Mouse (Mus musculus): ENCODE measurements at regions not wholly inside any gene's neighbourhood (a gene's known extent, or its start where the extent isn't known, plus 50 kb on each side); places are given as distances from the start of the nearest gene placed in this dataset.

GRCm38 (mm10) chr10:16923851-16924250, 799.2 kb upstream of the Cited2 start:
- Histone ChIP-seq H3K9me3 (ENCODE audit: low read length) (no peaks in the 10 kb centered on the region), H3K4me1 (replicated peaks; ENCODE audit: low read depth, low read length) (no peaks in the 10 kb centered on the region), H3K27me3 (ENCODE audit: insufficient read depth, low read length) (no peaks in the 10 kb centered on the region), H3K36me3 (ENCODE audit: insufficient read depth, low read length) (no peaks in the 10 kb centered on the region), H3K4me3 (replicated peaks; ENCODE audit: low read length) (no peak overlapping the region)
- TF ChIP-seq CTCF (conservative IDR thresholded peaks at IDR 0.05; ENCODE audit: low read length) (no peak), POU5F1 (IDR thresholded peaks at IDR 0.05; ENCODE audit: borderline replicate concordance, low read length) (no peak), NANOG (IDR thresholded peaks at IDR 0.05; ENCODE audit: borderline replicate concordance, low read length) (no peak)

DNA sequence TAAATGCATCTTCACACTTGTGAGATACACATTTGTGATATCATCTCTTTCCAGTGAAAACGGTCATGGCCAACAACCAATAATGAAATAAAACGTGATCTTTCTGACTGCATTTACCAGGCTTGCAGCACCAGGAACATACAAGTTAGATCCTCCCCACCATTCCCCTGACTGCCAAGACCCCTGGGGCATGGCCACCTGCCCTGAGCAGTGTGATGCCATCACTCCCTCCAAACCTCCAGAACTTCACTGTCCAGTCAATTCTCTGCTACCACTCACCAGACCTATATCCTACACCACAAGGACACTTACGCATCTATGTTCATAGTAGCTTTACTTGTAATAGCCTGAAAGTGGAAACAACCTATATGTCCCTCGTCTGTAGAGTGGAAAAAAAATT, 785.3 kb upstream of the Cited2 start:
- TF ChIP-seq POU5F1 (IDR thresholded peaks at IDR 0.05; ENCODE audit: borderline replicate concordance, low read length) (no peak), NANOG (IDR thresholded peaks at IDR 0.05; ENCODE audit: borderline replicate concordance, low read length) (no peak), CTCF (conservative IDR thresholded peaks at IDR 0.05; ENCODE audit: low read length) (no peak)
- Histone ChIP-seq H3K4me3 (replicated peaks; ENCODE audit: low read length) (no peak overlapping the region), H3K36me3 (ENCODE audit: insufficient read depth, low read length) (no peaks in the 10 kb centered on the region), H3K27me3 (ENCODE audit: insufficient read depth, low read length) (no peaks in the 10 kb centered on the region), H3K9me3 (ENCODE audit: low read length) (peaks cover 5% of the 10 kb centered on the region; the same call in 1 of the 2 replicates), H3K4me1 (replicated peaks; ENCODE audit: low read depth, low read length) (no peaks in the 10 kb centered on the region)

DNA sequence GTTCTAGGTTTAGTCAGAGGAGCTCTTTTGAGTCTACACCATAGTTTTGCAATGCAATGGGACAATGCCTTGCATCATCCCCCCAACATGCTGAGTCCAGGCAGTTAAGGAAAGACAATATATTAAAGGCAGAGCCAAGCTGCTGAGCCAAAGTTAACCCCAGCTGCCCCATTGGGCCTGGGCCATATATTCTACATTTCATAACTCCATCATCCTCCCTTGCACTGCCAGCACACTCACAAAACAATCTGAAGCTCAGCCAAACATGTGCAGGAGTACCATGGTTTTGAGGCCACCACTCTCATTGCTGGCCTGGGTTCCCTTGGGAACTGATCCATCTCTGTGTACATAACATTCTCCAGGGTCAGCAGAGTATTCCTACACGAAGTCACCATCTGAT, 771.4 kb upstream of the Cited2 start:
- Histone ChIP-seq H3K4me1 (replicated peaks; ENCODE audit: low read depth, low read length) (no peaks in the 10 kb centered on the region), H3K9me3 (ENCODE audit: low read length) (no peaks in the 10 kb centered on the region), H3K36me3 (ENCODE audit: insufficient read depth, low read length) (no peaks in the 10 kb centered on the region), H3K27me3 (ENCODE audit: insufficient read depth, low read length) (no peaks in the 10 kb centered on the region), H3K4me3 (replicated peaks; ENCODE audit: low read length) (no peak overlapping the region)
- TF ChIP-seq POU5F1 (IDR thresholded peaks at IDR 0.05; ENCODE audit: borderline replicate concordance, low read length), result no peak
- no peak for TF ChIP-seq NANOG (IDR thresholded peaks at IDR 0.05; ENCODE audit: borderline replicate concordance, low read length)

DNA sequence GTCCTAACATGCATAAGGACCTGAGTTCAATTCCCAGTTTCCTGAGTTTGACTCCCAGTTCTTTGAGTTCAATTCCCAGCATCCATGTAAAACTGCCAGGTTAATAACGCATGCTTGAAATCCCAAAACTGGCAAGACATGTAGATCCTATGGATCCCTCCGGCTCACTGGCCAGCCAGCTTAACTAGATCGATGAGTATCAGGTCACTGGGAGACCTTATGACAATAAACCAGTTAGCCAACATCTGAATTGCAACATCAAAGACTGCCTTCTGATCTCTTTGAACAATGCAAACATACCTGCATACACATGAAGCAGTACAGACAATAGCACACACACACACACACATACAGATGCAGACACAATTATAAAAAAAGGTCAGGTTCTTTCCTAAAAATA, 762.0 kb upstream of the Cited2 start:
- no peaks in the 10 kb centered on the region for H3K36me3 ChIP-seq (ENCODE audit: insufficient read depth, low read length)
- no peaks in the 10 kb centered on the region for H3K4me1 ChIP-seq (replicated peaks; ENCODE audit: low read depth, low read length)
- no peaks in the 10 kb centered on the region for H3K9me3 ChIP-seq (ENCODE audit: low read length)
- no peak overlapping the region for H3K4me3 ChIP-seq (replicated peaks; ENCODE audit: low read length)
- TF ChIP-seq POU5F1 (IDR thresholded peaks at IDR 0.05; ENCODE audit: borderline replicate concordance, low read length), result no peak
- TF ChIP-seq NANOG (IDR thresholded peaks at IDR 0.05; ENCODE audit: borderline replicate concordance, low read length), result no peak
- no peak for TF ChIP-seq CTCF (conservative IDR thresholded peaks at IDR 0.05; ENCODE audit: low read length)
- no peaks in the 10 kb centered on the region for H3K27me3 ChIP-seq (ENCODE audit: insufficient read depth, low read length)

DNA sequence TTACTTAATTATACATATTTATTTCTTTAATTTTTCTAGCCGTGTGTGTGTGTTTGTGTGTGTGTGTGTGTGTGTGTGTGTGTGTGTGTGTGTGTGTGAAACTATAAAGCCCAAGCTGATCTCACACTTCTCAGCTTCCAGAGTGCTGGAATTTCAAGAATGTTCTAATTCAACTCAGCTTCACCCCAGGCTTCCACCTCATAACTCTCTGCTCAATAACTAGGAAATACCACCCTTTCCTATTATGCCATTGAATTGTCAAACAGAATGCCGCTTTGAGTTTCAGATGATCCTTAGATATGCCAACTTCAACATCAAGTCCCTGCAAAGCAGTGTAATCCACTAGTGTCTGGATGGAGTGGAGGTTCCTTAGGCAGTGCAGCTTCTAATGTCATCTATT, 760.6 kb upstream of the Cited2 start:
- TF ChIP-seq POU5F1 (IDR thresholded peaks at IDR 0.05; ENCODE audit: borderline replicate concordance, low read length) (no peak), NANOG (IDR thresholded peaks at IDR 0.05; ENCODE audit: borderline replicate concordance, low read length) (no peak), CTCF (conservative IDR thresholded peaks at IDR 0.05; ENCODE audit: low read length) (no peak)
- Histone ChIP-seq H3K27me3 (ENCODE audit: insufficient read depth, low read length) (no peaks in the 10 kb centered on the region), H3K36me3 (ENCODE audit: insufficient read depth, low read length) (no peaks in the 10 kb centered on the region), H3K4me1 (replicated peaks; ENCODE audit: low read depth, low read length) (no peaks in the 10 kb centered on the region), H3K4me3 (replicated peaks; ENCODE audit: low read length) (no peak overlapping the region), H3K9me3 (ENCODE audit: low read length) (no peaks in the 10 kb centered on the region)

DNA sequence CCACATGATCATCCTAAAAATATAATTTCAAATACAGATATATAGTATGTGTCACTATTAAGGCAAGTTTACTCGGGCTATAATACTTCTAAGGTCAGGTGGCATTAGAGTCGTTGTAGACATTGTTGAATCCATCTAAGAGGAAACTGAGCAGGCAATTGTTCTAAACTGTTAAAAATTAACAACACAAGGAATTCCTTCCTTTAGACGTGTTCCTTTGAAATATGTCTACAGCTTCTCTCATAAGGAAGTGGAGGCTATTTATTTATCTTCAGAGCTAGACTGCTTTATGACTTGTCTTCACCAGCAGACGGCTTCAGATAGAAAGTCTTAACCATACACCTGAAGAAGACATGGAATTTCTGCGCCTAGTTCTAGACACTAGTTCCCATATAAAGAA, 744.2 kb upstream of the Cited2 start:
- Histone ChIP-seq H3K36me3 (ENCODE audit: insufficient read depth, low read length) (no peaks in the 10 kb centered on the region), H3K4me1 (replicated peaks; ENCODE audit: low read depth, low read length) (no peaks in the 10 kb centered on the region), H3K4me3 (replicated peaks; ENCODE audit: low read length) (no peak overlapping the region), H3K27me3 (ENCODE audit: insufficient read depth, low read length) (no peaks in the 10 kb centered on the region), H3K9me3 (ENCODE audit: low read length) (no peaks in the 10 kb centered on the region)
- no peak for TF ChIP-seq NANOG (IDR thresholded peaks at IDR 0.05; ENCODE audit: borderline replicate concordance, low read length)
- no peak for TF ChIP-seq CTCF (conservative IDR thresholded peaks at IDR 0.05; ENCODE audit: low read length)
- no peak for TF ChIP-seq POU5F1 (IDR thresholded peaks at IDR 0.05; ENCODE audit: borderline replicate concordance, low read length)

DNA sequence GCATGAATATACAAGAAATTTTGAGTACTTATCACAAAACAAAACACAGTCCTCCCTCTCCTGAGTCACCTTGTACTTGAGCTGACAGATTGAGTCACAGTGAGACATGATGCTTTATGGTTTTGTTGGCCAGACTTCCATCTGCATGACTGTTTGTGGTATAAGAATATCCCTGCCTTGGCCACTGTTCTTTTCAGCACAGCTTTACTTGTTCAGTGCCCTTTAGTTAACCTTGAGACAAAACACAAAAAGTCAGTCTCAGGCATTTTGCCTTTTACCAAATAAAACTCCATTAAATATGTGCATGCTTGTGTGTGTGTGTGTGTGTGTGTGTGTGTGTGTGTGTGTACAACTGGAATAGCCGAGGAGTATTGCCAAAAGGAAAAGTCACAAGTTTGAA, 732.8 kb upstream of the Cited2 start:
- Histone ChIP-seq H3K4me3 (replicated peaks; ENCODE audit: low read length) (no peak overlapping the region), H3K36me3 (ENCODE audit: insufficient read depth, low read length) (no peaks in the 10 kb centered on the region), H3K4me1 (replicated peaks; ENCODE audit: low read depth, low read length) (no peaks in the 10 kb centered on the region), H3K9me3 (ENCODE audit: low read length) (no peaks in the 10 kb centered on the region), H3K27me3 (ENCODE audit: insufficient read depth, low read length) (no peaks in the 10 kb centered on the region)
- TF ChIP-seq POU5F1 (IDR thresholded peaks at IDR 0.05; ENCODE audit: borderline replicate concordance, low read length) (no peak), CTCF (conservative IDR thresholded peaks at IDR 0.05; ENCODE audit: low read length) (no peak), NANOG (IDR thresholded peaks at IDR 0.05; ENCODE audit: borderline replicate concordance, low read length) (no peak)

- TF ChIP-seq NANOG (IDR thresholded peaks at IDR 0.05; ENCODE audit: borderline replicate concordance, low read length) (no peak), CTCF (conservative IDR thresholded peaks at IDR 0.05; ENCODE audit: low read length) (no peak), POU5F1 (IDR thresholded peaks at IDR 0.05; ENCODE audit: borderline replicate concordance, low read length) (no peak)
- no peaks in the 10 kb centered on the region for H3K27me3 ChIP-seq (ENCODE audit: insufficient read depth, low read length)
Measured at GRCm38 (mm10) chr10:16993789-16994188, 729.2 kb upstream of the Cited2 start.

DNA sequence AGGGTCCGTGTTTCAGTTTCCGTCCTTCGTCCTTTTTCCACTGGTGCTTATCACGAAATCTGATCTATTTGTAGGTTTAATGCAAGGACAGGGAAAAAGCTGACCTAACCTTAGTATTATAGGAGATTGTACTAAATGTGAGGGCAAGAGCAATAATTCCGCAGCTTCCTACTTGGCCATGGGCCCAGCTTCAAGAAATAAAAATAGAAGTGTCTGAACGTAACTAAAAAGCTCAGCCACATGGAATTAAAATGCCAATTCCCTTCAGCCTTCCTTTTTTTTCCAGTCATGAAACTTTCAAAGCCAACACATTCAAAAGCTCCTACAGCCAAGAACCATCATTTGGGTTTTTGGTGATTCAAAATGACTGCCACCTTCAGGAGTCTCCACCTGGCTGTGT, 728.5 kb upstream of the Cited2 start:
- Histone ChIP-seq H3K4me1 (replicated peaks; ENCODE audit: low read depth, low read length) (no peaks in the 10 kb centered on the region), H3K36me3 (ENCODE audit: insufficient read depth, low read length) (no peaks in the 10 kb centered on the region), H3K27me3 (ENCODE audit: insufficient read depth, low read length) (no peaks in the 10 kb centered on the region), H3K9me3 (ENCODE audit: low read length) (no peaks in the 10 kb centered on the region), H3K4me3 (replicated peaks; ENCODE audit: low read length) (no peak overlapping the region)
- TF ChIP-seq POU5F1 (IDR thresholded peaks at IDR 0.05; ENCODE audit: borderline replicate concordance, low read length) (no peak), NANOG (IDR thresholded peaks at IDR 0.05; ENCODE audit: borderline replicate concordance, low read length) (no peak), CTCF (conservative IDR thresholded peaks at IDR 0.05; ENCODE audit: low read length) (no peak)

More at GRCm38 (mm10) chr10:16993789-16994188, 729.2 kb upstream of the Cited2 start:
- no peaks in the 10 kb centered on the region for H3K4me1 ChIP-seq (replicated peaks; ENCODE audit: low read depth, low read length)
- no peaks in the 10 kb centered on the region for H3K9me3 ChIP-seq (ENCODE audit: low read length)
- no peaks in the 10 kb centered on the region for H3K36me3 ChIP-seq (ENCODE audit: insufficient read depth, low read length)
- H3K4me3 ChIP-seq (replicated peaks; ENCODE audit: low read length), result no peak overlapping the region
